Mouse (Mus musculus) ovary, postnatal 36 days (tissue): ENCODE measurements around the gene Fam19a4.
A peak's percentile ranks its signal among the peaks of the same experiment; 100 is the strongest.

Experiments
- DNase-seq: peaks from one replicate; pipeline ENCODE4 v3.0.0; 2022; ENCODE audit warnings: low spot score, mixed read lengths

Fam19a4 gene

DNA sequence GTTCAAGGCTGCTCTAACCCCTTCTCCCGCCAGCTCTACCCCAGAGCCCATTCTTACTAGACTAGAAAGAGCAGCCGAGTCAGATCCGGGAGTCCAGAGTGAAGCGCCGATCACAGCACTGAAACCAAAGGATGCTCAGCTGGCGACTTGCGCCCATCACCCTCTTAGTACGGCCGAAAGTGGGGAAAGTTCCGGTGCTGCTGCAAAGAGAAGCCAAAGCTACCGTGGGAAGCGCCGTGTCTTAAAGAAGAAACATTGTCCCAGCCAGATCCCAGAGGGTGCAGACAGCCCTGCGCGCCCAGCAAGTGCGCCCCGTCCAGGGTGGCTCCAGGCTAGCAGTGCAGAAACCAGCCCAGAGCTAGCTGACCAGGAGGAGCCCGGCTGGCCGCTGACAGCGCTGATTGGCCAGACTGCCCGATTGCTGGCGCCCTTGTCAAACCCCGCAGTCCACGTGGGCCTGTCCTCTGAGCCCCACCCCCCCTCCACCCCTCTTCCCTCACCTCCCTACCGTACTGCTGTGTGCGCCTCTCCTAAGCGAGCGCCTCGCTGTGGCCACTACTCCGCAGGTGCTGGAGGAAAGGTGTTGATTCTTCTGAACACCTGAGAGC, at the start of gene Fam19a4:
Gene Fam19a4 (minus strand): TSS at position 340 of the 608 bp plus-strand sequence.
- DNase-seq, result peak; percentile 51

DNA sequence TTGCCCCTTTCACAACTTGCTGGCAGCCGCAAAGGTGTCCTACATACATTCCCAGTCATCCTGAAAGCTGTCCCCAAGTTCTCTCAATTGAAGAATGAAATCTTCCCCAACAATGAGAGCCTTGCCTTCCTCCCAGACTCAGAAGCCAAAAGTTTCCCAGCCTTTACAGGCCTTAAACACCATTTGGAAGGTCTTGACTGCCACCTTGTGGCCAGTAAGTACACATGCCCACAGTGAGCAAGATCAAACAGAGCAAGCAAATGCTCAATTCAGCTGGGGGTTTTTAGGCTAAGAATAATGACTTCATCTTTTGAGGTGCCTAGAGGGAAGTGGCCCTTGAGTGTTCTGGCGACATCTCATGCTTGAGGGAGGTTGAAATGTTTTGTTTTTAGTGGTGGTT, 46.6 kb upstream of the Fam19a4 start:
- DNase-seq, result no peak

DNA sequence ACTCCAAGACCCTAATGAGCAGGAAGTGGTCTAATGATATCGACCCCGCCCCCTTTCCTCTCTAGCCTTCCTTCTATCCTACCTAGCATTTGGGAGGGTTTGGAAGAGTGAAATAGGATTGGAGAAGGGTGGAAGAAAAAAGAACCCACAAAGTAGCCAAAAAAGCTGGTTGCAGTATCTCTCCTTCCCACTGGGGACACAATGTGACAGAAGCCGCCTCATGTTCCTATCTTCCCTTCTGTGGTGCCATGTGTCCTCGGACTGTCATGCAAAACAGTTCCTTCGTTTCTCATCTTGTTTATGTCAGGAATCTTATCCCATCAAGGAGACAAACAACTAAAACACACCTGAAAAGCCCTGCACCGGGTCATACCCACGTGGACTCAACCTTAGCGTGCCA, 45.9 kb upstream of the Fam19a4 start:
- DNase-seq, result no peak

DNA sequence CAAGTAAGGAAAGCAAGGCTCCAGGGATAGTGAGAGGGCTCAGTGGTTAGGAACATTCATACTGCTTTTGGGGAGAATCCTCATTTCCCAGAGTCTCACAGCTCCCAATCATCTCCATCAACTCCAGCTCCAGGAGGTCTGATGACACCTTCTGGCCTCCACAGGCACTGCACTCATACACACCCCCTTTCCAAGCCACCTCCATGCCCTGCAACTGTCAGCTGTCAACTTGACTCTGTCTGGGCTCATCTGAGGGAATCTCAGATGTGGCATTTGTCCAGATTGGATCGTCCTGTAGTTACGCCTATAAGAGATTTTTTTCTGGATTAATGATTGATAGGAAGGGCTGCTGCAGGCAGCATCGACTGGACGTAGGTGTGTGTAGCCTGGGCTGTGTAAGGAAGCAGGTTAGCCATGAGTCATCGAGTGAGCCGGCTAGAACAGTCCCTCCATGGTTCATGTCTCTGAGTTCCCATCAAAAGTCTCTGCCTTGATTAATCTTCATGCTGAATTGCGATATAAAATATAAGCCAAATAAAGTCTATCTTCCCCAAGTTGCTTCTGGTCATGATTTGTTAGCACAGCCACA, 44.1 kb upstream of the Fam19a4 start:
- DNase-seq, result no peak

DNA sequence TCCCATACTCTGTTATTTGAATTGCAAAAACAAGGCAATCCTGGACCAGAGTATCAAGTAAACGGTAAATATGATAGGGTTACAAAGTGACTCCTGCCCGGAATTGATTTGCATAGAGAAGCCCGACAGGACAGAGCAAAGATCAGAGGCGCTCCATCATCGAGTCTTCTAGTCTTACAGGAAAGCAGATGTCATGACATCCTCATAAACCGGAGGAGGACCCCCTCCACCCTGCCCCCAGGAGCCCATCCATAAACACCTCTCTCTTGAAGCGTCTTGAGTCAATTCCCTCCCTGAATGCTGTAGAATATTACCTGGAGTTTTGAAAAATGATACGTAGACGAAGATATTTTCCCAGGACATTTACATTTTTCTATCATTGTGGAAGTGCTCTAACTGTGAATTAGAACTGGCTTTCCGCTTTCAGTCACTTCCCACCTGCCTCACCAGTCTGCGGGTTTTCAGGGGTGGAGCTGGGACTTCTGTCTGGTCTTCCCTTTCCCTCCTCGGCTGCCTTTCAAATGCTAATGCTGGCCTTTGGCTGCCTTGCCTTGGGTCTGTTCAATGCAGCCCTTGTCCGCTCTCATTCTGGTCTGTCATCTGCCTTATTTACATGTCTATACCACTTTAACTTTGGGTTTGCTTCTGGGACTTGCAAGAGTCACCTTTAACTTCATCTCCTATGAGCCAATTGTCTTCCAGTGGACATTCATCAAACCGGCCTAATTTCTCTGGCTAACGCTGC, 41.9 kb upstream of the Fam19a4 start:
- DNase-seq, result no peak

DNA sequence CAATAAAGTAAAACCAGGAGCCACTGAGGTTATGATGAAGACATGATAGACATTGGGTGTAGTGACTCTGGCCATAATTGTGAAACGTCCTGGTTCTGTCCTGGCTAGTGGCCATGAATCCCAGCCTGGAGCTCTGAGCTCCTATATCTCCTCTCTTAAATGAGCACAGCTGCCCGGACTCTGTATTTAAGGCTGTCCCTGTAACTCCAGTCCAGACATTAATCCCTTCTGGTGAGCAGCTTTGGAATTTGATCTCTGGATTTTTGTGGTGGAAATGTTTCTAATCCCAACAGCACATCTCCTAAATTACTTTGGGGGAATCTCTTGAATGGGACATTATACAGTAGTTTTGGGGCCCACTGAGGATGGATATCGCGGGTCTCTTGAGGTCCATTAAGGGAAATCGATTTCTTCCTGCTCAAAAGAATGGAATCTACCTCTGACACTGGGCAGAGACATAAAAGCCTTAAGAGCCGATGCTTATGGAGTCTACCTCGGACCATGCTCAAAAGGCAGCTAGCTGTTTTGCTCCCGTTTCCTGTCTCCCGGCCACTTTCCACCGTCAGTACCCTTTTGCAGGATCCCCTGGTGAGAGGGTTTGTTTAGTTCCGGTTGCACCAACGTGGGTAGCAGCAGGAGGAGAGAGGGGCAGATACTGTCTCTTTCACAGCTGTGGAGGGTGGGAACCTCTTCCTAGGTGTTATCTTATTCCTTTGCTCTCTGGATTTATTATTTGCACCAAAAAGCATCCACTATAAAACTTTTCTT, 41.2 kb upstream of the Fam19a4 start:
- no peak for DNase-seq

DNA sequence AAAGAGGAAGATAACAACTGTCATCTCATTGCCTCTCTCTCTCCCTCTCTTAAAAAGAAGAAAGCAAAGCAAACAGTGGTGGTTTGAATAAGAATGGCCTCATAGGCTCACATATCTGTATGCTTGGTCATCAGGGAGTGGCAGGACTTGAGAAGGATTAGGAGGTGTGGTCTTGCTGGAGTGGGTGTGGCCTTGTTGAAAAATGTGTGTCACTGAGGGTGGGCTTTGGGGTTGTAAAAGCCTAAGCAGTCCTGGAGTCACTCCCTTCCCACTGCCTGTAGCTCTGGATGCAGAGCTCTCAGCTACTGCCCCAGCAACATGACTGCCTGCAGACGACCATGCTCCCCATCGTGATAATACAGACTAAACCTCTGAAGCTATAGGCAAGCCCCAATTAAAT, 22.1 kb upstream of the Fam19a4 start:
- DNase-seq, result no peak

DNA sequence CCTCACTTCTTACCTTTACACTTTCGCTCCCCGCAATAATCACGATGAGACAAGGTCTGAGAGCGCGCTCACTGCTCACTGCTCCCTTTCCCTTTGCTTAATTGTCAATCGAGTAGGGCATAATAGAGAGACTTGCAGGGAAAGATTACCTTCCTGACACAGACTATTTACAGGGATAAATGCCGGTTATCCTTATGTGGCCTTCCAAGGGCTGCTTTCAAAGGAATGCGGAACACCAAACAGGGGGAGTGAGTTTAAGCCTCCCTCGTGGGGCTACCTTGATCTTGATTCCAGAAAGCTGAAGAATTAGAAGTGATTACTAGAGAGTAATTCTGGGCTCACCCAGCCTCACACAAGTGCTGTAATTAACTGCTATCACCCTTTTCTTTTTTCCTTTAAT, 19.8 kb upstream of the Fam19a4 start:
- no peak for DNase-seq

DNA sequence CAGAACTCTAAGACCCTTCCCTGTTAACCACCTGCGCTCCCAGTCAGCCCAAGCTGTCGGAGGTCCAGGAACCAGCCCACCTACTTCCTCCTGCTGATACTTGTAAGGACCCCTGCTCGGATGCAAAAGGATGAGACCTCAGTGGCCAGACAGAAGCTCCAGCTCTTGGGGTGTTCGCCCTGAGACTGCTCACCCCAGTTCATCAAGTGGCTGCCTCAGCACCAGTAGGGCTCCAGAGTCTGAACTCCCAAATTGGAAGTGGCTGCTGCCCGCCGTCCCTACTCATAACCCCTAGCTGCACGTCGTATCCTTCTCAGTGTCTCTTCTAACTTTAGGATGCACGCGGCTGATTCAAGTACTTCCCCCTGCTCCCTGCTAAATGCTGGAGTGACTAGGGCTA, 614 bp downstream of the Fam19a4 start:
- DNase-seq, result no peak

DNA sequence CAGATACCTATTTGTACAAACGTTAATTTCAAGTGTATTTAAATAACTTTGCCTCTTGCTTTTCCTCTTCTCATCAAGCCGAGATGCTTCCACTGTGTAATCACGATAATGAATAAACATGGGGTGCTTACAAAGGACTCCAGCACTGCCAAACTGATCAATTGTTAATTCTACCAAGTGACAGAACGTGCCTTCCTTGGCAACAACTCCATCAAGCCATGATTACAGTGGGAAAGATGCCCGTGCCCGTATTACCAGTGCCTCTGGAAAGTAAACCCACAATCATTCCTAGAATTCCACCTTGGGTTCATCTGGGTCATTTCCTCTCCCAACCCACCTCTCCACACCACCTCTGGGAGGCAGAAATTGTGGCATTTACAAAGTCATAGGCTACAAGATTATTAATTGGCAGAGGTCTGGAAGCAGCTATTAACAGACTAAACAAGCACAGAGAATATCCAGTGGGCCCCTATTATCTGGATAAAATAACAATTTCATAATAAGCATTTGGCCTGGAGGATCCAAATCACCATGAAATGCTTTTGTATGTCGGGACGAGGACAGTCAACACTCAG, 7.9 kb downstream of the Fam19a4 start:
- no peak for DNase-seq

DNA sequence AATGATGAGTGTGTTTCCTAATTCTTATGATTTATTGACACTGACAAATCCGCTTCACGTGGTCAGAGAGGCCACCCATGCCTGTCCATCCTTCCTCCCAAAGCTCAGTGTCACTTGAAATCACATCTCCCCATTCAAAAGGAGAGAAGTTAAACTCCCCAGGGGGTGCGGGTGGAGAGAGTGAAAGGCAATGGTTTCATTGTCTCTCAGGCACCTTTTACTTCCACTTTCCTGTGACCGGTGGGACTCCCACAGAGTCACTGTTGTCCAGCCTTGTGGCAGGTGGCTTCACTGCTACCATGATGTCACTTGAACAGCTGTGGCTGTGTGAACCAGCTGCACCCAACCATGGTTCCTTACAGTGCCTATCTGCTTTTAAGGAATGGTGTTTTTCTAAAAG, 11.8 kb downstream of the Fam19a4 start:
- no peak for DNase-seq

DNA sequence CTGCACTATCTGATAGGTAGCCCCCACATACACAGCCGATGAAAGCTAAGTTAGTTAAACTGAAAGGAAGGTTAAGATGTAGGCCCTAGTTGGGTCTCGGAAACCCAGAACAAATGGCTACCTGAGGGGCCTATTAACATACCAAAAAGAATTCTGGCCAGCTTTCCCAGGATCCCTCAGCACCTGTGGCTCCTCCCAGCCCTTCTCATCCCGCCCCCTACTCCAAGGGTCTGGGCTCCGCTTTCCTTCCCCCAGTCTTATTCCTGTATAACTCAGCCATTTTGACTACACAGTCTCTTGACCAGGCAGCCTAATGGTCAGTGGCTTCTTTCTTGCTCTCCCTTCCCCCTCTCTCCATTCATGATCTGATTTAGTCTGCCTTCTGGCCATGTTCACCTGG, 13.7 kb downstream of the Fam19a4 start:
- DNase-seq, result no peak

DNA sequence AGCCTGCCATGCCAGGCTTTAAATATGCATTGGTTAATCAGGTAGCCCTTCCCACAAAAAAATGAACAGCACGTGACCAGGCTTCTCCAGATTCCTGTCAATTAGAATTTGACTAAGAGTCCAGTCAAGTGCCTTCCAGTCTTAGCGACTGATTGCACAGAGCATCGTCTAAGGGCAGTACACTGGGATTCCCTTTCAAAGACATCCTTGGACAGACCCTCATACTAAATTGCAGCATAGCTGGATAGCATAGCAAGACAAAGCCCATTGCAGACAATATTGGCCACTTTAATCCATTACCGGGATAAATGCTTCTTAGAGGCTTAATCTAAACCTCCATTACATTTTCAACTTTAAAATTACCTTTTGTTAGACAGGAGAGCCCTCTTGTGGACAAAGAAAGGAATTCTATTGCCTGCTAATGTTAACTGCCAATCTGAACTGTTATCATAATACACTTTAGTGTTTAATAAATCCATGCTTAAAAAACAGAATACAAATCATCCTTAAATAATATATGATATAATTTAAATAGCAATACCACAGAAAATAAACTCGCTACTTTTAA, 33.0 kb downstream of the Fam19a4 start:
- no peak for DNase-seq

DNA sequence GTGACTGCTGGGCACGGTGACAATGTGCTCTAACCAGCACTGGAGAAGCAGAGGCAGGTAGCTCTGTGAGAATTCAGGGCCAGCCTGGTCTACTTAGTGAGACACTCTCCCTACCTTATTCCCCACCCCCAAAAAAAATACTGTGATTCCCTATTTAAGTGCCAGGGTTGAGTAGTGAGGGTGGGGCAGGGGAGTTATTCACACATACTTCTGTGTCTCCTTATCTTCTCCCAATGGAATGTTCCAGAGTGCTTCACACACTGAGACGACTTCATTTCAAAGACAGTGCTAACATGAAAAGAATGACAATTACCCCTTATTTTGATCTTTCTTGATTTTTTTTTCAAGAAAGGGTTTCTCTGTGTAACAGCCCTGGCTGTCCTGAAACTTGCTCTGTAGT, 40.9 kb downstream of the Fam19a4 start:
- DNase-seq, result no peak

DNA sequence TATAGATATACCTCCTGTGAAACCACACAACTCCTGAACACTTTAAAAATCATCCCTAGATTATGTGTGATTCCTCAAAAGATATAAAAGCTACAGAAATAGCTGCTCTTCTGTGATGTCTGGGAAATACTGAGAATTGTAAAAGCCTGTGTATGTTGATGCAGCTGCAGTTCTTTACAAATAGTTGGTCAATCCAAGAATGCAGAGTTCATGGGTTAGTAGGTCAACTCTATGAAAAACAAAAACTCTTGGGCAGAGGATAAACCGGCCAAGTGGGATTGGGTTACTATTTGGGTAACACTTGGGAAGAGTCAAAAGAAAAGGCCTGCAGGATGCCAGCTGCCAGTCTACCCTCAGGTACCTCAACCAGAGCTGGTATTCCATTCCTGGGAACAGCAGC, 43.5 kb downstream of the Fam19a4 start:
- DNase-seq, result no peak

DNA sequence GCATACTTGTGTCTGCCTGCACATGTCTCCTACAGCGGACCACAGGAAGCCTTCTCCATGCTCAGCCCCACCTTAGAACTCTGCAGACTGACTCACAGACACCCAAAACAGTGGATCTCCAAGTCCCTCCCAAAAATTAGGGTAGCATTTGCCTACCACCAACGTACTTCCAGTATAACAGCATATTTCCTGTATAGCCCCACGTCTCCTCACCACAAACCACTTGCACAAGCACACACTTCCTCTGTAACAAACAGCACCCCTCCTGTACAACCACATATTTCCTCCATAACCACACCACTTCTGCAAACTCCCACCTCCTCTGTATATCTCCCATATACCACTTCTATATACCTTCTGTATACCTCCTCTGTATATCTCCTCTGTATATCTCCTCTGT, 44.2 kb downstream of the Fam19a4 start:
- DNase-seq, result no peak

DNA sequence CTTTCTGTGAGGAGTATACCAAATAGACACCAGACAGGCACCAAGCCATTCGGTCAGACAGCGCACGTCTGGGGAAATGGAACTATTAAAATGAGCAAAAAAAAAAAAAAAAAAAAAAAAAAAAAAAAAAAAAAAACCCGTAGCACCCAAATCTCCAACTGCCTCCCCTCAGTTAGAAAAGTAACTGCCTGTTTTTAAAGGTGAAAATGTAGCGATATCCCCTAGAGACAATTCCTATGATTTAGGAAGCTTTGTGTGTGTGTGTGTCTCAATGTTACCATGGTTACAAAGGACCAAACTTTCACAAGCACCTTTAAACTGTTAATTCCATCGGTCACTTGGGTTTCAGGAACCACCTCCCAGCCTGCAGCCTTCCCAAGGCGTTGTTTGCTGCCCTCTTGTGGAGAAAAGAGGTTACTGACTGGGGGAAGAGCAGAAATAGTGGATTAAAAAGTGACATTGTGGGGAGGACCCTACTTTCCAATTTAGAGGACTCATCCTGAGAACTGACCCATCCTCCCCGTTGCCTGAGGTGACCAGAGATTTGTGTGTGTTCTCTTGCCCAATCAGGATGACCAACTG, 53.6 kb downstream of the Fam19a4 start:
- peak; percentile 8 for DNase-seq

DNA sequence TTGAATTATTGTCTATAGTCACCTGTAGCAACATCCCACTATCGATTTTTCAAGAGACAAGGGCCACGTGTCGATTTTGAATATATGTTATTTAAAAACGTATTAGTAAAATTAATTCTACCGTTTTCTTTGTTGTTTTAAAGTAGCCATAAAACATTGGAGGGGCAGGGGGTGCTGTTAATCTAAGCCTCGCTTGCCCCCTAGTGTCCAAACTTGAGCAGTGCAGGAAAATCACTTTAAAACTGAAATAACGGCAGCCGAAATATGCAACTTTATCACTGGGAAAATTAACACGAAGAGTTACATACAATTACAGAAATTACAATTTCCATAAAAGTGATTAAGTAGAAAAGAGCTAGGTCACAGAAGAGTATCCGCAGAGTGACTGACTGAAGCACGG, 55.2 kb downstream of the Fam19a4 start:
- DNase-seq, result no peak

DNA sequence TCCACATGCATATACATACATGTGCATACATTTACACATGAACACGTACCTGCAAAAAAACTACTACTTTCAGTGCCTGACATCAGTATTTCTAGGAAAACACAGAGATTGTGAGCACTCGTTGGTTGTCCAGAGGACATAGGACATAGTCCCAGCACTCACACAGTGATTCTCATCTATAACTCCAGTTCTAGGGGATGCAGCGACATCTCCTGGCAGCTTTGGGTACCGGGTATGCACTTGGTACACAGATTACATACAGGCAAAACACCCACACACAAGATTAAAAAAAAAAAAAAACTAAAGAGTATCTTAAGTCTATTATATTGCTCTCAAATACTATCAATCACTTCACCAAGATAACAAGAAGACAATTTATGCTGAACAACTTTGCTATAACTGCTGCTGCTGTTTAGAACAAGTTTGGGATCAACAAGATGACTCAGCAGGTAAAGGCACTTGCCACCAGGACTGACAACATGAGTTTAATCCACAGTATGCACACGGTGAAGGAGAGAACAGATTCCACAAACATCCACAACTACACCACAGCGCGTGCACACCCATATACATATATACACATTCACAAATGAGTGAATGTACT, 64.6 kb downstream of the Fam19a4 start:
- DNase-seq, result no peak

DNA sequence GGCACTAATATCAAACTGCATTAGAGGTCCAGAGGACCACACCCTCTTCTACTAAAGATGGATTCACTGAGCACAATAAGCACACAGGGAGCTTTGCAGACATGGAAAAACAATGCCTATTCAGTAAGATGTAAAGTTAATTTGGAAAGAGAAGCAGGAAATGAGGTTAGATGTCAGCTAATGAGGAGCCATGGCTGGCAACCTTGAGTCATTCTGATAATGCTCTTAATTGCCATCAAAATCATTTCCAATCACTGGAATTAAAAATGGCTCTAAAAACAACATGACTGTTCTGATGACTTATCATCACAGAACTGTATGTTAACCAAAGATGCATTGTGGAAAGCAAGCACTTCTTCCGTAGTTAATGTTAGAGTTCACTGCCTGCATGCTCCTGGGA, 68.5 kb downstream of the Fam19a4 start:
- no peak for DNase-seq

DNA sequence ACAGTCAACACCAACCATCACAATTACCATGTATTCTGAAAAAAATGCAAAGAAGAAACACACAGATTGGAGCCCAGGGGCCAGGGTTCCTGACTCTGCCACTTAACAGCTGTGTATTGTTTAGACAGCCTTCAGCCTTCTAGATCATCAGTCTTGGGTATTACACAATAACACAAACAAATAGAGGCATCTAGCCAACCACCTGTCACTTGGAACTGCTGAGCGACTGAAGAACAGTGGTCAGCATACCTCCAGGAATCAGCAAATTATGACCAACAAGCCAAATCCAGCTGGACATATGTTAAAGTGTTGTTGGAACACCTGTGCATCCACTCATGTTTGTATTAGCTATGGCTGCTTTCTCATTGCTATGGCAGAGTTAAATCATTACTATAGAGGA, 82.7 kb downstream of the Fam19a4 start:
- DNase-seq, result no peak
